Mouse (Mus musculus) kidney, adult 2 months (tissue): Measurements from ENCODE around the gene Afmid. TPM values are rescaled to one million over a fixed set of nuclear protein-coding genes. Genes with fewer than 3 reads are reported as not detected.

Source experiments
- DNase-seq: peaks from one replicate; pipeline ENCODE4 v3.0.0; 2021
- H3K27ac ChIP-seq: fragments of 200-500 bp; 2 replicates; pipeline ENCODE4 v1.5.1; 2012; ENCODE audit warnings: low read depth, low read length, control low read depth, inconsistent platforms; ENCODE audit not compliant: insufficient read depth
- H3K27me3 ChIP-seq: fragments of 200-500 bp; replicated peaks from 2 replicates; pipeline ENCODE4 v1.6.1; 2012; ENCODE audit warnings: mild to moderate bottlenecking, moderate library complexity, low read length, inconsistent platforms; ENCODE audit not compliant: control insufficient read depth, insufficient read depth
- H3K36me3 ChIP-seq: fragments of 200-500 bp; 2 replicates; pipeline ENCODE4 v1.6.1; 2012; ENCODE audit warnings: mild to moderate bottlenecking, moderate library complexity, low read length, inconsistent platforms; ENCODE audit not compliant: control insufficient read depth, insufficient read depth
- H3K4me1 ChIP-seq: fragments of 200-500 bp; 2 replicates; pipeline ENCODE4 v1.6.1; 2011; ENCODE audit warnings: low read length; ENCODE audit not compliant: control insufficient read depth, insufficient read depth
- H3K4me3 ChIP-seq: fragments of 200-500 bp; 2 replicates; pipeline ENCODE4 v1.5.1; 2011; ENCODE audit warnings: mild to moderate bottlenecking, low read depth, low read length, control low read depth; ENCODE audit not compliant: insufficient read depth
- CTCF ChIP-seq: fragments of 200-500 bp; conservative IDR thresholded peaks from 2 replicates; pipeline ENCODE4 v1.5.1; 2011; ENCODE audit warnings: low read depth, mild to moderate bottlenecking, control low read depth, low read length, moderate library complexity, mixed read lengths; ENCODE audit not compliant: insufficient read depth, insufficient read length
- POLR2A ChIP-seq: fragments of 200-500 bp; IDR thresholded peaks from one replicate; pipeline ENCODE4 v1.6.1; 2011; ENCODE audit warnings: low read depth, low read length, control low read depth
- WGBS: fragments of 180-500 bp; shearing (Covaris S2); methylation state at CpG from one replicate; pipeline ENCODE4 v1.1.7; 2018; 5-methylcytosine and 5-hydroxymethylcytosine counted together
- polyA plus RNA-seq: library from polyadenylated mRNA; depleted of rRNA; stranded (reverse); fragments of >200 nt; gene quantifications from 2 replicates; pipeline ENCODE4 v1.2.3, GENCODE M21; 2012

The Afmid gene
- polyA plus RNA-seq, 1 experiment: 89.7 TPM

DNA sequence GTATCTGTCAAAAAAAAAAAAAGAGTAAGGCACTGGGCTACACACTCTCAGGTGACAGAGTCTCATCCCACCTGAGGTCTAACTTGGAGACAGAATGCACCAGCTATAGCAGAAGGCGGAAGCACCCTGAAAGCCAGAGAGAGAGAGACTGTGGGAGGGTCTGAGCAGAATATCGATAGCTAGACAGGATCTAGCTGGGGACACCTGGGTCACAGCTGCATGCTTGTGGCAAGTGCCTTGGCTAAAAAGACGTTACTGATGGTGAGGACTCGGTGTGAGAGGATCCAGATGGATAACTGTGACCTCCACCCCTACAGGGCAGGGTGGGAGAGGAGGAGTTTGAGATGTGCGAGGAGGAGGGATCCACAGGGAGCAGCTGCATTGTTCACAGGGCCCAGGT, 28.8 kb upstream of the Afmid start:
- WGBS: 72% methylated on average over 5 of the region's 5 CpGs
- Histone ChIP-seq H3K4me3 (no peak overlapping the region), H3K27me3 (no peaks in the 10 kb centered on the region), H3K4me1 (peaks cover 3% of the 10 kb centered on the region; the same call in 1 of the 2 replicates), H3K36me3 (no peaks in the 10 kb centered on the region), H3K27ac (no peak overlapping the region)
- DNase-seq: no peak
- TF ChIP-seq POLR2A (no peak), CTCF (no peak)

DNA sequence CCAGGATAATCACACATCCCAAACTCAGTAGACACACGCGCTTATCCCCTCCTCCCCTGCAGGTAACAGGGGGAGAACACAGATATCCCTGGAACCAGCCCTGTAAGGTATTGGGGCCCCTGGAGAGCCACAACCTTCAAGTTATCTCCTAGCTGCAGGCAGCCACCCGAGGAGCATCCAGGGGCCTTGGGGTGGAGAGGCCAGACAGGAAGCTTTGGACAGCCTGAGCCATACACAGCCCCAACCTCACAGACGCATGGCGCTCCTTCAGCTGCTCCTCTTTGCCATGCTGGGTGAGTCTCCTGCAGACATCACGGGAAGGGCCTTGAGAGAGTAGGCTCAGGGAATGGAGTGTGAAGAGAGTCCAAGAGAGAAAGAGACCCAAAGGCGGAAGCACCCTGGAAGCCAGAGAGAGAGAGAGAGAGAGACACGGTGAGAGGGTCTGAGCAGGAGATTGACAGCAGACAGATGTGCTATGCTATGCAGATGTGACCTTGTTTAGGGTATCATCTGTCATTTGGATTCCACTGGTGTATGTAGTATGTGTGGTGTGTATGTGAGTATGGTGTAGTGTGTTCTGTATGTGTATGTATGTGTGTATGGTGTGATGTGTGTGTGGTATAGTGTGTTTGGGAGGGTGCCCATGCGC, 28.1 kb upstream of the Afmid start, which contains the start of gene 6030468B19Rik:
Gene 6030468B19Rik (plus strand): TSS at position 150 of the 649 bp plus-strand sequence.
- TF ChIP-seq POLR2A: no peak
- TF ChIP-seq CTCF: no peak
- Histone ChIP-seq H3K27me3 (no peaks in the 10 kb centered on the region), H3K36me3 (no peaks in the 10 kb centered on the region), H3K27ac (no peak within 1 kb of the TSS), H3K4me3 (no peak within 1 kb of the TSS), H3K4me1 (no peaks in the 10 kb centered on the region)
- DNase-seq: no peak
- 71% methylated on average over 9 of the region's 9 CpGs for WGBS

DNA sequence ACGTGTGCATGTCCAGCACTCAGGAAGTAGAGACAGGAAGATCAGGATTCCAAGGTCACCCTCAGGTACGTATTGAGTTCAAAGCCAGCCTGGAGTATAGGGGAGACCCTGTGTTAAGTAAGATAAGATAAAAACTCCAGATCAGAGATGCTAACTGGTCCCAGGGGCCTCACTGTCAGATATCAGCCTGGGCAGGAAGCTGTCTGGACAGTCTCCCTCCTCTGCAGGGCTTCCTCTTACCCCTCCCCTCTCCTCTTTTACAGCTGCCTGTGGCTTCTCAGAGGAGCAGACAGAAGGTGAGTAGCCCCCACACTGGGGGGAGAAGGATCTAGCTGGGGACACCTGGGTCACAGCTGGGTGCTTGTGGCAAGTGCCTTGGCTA, 27.6 kb upstream of the Afmid start:
- no peaks in the 10 kb centered on the region for H3K36me3 ChIP-seq
- TF ChIP-seq POLR2A (no peak), CTCF (no peak)
- 58% methylated on average over 2 of the region's 2 CpGs for WGBS
- no peak for DNase-seq
- no peaks in the 10 kb centered on the region for H3K27me3 ChIP-seq
- no peak overlapping the region for H3K27ac ChIP-seq
- no peak overlapping the region for H3K4me3 ChIP-seq
- no peaks in the 10 kb centered on the region for H3K4me1 ChIP-seq

DNA sequence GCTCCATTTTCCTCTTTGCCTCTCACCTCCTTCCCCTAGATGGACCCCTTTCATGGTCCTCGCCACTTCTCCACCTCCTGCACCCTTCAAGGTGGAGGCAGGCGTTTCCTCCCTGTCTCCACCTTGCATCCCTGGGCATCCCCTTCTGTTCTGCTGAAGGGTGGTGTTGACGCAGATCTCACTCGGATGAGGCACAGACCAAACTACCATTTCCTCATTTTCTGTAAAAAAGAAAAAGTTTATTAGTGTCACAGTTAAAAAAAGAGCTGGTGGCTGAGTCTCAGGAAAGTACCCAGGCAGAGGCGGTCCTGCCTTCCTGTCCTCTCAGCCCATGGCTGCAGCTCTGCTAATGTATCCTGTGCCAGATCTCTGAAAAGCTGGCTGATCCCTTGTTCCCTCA, 26.6 kb upstream of the Afmid start:
- TF ChIP-seq CTCF (no peak), POLR2A (no peak)
- Histone ChIP-seq H3K36me3 (no peaks in the 10 kb centered on the region), H3K4me1 (no peaks in the 10 kb centered on the region), H3K4me3 (no peak overlapping the region), H3K27me3 (no peaks in the 10 kb centered on the region), H3K27ac (no peak overlapping the region)
- DNase-seq: no peak
- WGBS: 75% methylated on average over 5 of the region's 5 CpGs

DNA sequence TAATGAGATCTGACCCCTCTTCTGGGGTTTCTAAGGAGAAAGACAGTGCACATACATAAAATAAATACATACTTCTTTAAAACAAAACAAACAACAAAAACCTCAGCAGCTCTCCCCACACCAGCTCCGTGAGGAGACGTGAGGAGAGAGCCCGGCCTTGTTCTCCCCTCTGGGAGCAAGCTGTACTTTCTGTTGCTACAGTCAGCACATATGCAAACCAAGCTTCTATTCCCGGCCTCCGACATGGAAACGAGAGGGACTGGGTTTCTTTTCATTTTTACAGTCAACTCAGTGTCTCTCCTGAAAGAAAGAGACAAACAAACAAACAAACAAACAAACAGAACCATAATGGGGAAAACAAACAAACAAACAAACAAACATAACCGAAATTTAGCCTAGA, 25.7 kb upstream of the Afmid start:
- Histone ChIP-seq H3K4me3 (no peak overlapping the region), H3K27ac (no peak overlapping the region), H3K36me3 (no peaks in the 10 kb centered on the region), H3K27me3 (no peaks in the 10 kb centered on the region), H3K4me1 (no peaks in the 10 kb centered on the region)
- no peak for DNase-seq
- TF ChIP-seq POLR2A (no peak), CTCF (no peak)
- WGBS: 86% methylated on average over 7 of the region's 7 CpGs

DNA sequence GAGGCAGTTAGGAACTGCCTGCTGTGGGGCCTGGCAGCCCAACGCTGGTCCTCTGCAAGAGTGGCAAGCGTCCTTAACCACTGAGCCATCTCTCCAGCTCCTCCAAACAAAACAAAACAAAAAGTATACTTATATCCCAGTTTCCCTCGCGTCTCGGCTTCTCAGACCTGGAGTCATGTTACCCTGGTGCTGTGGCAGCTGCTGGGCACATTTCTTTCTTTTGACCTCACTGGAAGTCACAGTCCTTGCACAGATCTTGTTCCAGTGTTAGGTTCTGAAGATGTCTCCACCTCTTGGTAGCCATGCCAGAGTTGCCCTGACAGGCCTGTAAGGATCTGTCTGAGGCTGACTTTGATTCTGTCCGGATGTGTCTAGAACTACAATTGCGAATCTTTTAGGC, 24.1 kb upstream of the Afmid start:
- H3K27ac ChIP-seq: no peak overlapping the region
- H3K36me3 ChIP-seq: no peaks in the 10 kb centered on the region
- TF ChIP-seq POLR2A (no peak), CTCF (no peak)
- DNase-seq: no peak
- no peaks in the 10 kb centered on the region for H3K4me1 ChIP-seq
- 75% methylated on average over 7 of the region's 7 CpGs for WGBS
- no peak overlapping the region for H3K4me3 ChIP-seq
- no peaks in the 10 kb centered on the region for H3K27me3 ChIP-seq

DNA sequence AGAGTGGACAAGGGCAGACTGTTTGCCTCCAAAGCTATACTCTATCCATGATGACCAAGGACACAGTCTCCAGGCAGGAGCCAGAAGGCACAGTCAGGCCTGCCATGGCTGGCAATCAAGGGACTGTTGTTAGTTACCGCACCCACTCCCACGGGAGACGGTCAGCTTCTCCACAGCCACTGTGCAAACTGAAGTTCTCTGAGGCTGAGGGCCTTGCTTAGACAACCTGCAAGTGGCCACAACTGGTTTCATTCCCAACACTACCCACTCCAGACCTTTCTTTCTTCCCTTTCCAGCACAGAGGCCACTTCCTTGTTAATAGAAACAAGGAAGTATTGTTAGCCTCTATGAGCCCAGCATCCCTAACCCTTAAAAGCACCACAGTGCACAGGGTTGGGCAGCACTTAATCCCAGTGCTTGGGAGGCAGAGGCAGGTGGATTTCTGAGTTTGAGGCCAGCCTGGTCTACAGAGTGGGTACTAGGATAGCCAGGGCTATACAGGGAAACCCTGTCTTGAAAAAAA, 22.5 kb upstream of the Afmid start:
- Histone ChIP-seq H3K27me3 (no peaks in the 10 kb centered on the region), H3K4me1 (no peaks in the 10 kb centered on the region), H3K27ac (no peak overlapping the region), H3K36me3 (no peaks in the 10 kb centered on the region), H3K4me3 (no peak overlapping the region)
- DNase-seq: no peak
- TF ChIP-seq CTCF (no peak), POLR2A (no peak)
- 74% methylated on average over 3 of the region's 3 CpGs for WGBS
